Mouse (Mus musculus): ENCODE measurements around the gene Fsip1. TPM values are rescaled to one million over a fixed set of nuclear protein-coding genes. Genes with fewer than 3 reads are reported as not detected.

Gene Fsip1
- polyA plus RNA-seq, 1 experiment from 2014 or later, result 0.19 TPM

DNA sequence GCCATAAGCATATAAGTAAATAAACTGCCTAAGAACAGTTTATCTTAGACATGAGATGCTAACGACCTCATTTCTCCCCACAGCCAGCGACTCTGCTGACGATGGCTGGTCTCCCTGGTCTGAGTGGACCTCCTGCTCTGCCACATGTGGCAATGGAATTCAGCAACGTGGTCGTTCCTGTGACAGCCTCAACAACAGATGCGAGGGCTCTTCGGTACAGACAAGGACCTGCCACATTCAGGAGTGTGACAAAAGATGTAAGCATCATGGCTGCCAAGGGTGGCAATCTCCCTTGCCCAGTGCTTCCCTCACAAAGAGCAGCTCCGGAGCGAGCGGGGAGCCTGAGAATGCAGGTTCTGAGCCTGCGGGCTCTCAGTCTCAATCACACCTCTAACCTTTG, 139.4 kb downstream of the Fsip1 start:
- Histone ChIP-seq H3K4me2 (replicated peaks) (no peak overlapping the region), H3K9ac (no peak overlapping the region), H3K4me3 (replicated peaks) (no peak overlapping the region), H3K27ac (no peak overlapping the region), H3K27me3 (replicated peaks) (no peaks in the 10 kb centered on the region), H3K4me1 (replicated peaks) (peaks cover 6% of the 10 kb centered on the region), H3K9me3 (no peaks in the 10 kb centered on the region), H3K36me3 (peaks cover 22% of the 10 kb centered on the region)
- ATAC-seq, result no peak
- 65% methylated on average over 11 of the region's 11 CpGs for WGBS

DNA sequence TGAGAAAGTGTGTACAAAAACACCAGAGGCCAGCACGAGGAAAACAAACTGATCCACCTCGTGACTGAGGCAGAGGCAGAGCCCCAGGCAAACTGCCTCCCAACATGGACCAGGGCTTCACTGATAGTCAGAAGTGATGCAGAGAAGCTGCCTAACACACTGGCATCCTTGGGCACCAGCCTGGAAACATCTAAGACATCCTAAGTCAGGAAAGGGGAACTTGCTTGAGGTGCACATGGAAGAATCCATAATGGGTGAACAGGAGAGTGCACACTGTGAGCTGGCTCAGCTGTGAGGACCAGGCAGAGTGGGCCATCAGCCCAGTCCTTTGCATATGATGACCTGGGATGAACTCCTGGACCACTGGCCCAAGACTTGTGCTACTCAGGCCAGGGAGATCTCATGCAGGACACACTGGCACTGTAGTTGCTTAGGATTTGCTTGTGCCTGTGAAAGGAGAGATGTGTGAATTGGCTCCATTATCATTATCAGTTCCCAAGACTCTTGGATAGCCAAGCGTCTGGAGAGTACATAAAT, 139.9 kb downstream of the Fsip1 start:
- peaks cover 6% of the 10 kb centered on the region for H3K4me1 ChIP-seq (replicated peaks)
- no peak overlapping the region for H3K4me3 ChIP-seq (replicated peaks)
- WGBS, result 63% methylated on average over 3 of the region's 3 CpGs
- no peak overlapping the region for H3K4me2 ChIP-seq (replicated peaks)
- H3K9ac ChIP-seq, result no peak overlapping the region
- H3K9me3 ChIP-seq, result no peaks in the 10 kb centered on the region
- H3K36me3 ChIP-seq, result peaks cover 22% of the 10 kb centered on the region
- ATAC-seq, result no peak
- no peak overlapping the region for H3K27ac ChIP-seq
- no peaks in the 10 kb centered on the region for H3K27me3 ChIP-seq (replicated peaks)

DNA sequence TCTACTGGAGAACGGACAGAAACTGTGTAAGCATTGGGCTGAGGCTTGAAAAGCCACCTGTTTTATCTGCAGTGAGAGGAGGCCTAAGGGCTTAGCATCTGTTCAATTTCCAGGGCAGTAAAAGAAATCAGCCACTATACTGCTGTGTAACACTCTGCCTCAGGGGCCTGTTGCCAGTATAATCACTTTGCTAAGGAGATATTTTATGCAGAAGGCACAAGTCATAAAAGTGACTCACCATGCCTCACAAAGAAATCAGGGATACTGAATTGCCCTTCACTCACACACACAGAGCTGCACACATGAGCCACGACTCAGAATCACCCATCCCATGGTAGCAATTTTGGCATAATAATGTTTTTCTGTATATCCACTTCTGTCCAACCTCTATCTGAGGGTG, 140.6 kb downstream of the Fsip1 start:
- peak; percentile 46 for ATAC-seq
- H3K36me3 ChIP-seq, result peaks cover 22% of the 10 kb centered on the region
- H3K27ac ChIP-seq, result no peak overlapping the region
- no peak overlapping the region for H3K4me2 ChIP-seq (replicated peaks)
- H3K27me3 ChIP-seq (replicated peaks), result no peaks in the 10 kb centered on the region
- no peak overlapping the region for H3K4me3 ChIP-seq (replicated peaks)
- peaks cover 6% of the 10 kb centered on the region for H3K4me1 ChIP-seq (replicated peaks)
- 43% methylated on average over 2 of the region's 2 CpGs for WGBS
- no peaks in the 10 kb centered on the region for H3K9me3 ChIP-seq
- no peak overlapping the region for H3K9ac ChIP-seq

DNA sequence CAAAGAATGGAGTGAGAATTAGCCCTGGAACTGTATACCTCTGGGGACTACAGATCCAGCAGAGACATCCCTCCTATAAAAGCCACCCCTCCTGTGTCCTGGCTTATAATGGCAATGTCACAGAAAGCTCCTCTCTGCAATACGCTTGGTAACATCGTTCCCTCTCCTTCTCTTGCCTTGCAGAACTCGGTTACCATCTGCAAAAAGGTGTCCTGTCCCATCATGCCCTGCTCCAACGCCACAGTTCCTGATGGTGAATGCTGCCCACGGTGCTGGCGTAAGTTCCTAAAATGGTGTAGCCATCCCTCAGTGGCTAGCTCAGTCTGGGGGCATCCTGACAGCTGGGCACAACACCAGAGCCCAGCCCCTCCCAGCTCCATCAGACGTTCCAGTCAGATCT, 141.1 kb downstream of the Fsip1 start:
- no peak for ATAC-seq
- WGBS, result 85% methylated on average over 7 of the region's 7 CpGs
- H3K36me3 ChIP-seq, result peaks cover 20% of the 10 kb centered on the region
- H3K4me3 ChIP-seq (replicated peaks), result no peak overlapping the region
- H3K4me1 ChIP-seq (replicated peaks), result peaks cover 6% of the 10 kb centered on the region
- H3K9me3 ChIP-seq, result no peaks in the 10 kb centered on the region
- no peak overlapping the region; the same call in 1 of the 2 replicates for H3K9ac ChIP-seq
- H3K27ac ChIP-seq, result no peak overlapping the region
- H3K4me2 ChIP-seq (replicated peaks), result no peak overlapping the region
- H3K27me3 ChIP-seq (replicated peaks), result no peaks in the 10 kb centered on the region

DNA sequence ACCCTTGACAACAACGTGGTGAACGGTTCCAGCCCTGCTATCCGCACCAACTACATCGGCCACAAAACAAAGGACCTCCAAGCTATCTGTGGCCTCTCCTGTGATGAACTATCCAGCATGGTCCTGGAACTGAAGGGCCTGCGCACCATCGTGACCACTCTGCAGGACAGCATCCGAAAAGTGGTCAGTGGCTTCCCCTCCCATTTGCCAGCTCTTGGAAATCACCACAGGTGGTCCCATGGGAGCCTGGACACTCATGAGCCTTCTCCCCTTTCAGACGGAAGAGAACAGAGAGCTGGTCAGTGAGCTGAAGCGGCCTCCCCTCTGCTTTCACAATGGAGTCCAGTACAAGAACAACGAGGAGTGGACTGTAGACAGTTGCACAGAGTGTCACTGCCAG, 142.1 kb downstream of the Fsip1 start:
- no peaks in the 10 kb centered on the region for H3K9me3 ChIP-seq
- 84% methylated on average over 10 of the region's 10 CpGs for WGBS
- no peak overlapping the region for H3K4me3 ChIP-seq (replicated peaks)
- ATAC-seq, result no peak
- peak overlapping the region; percentile 91 for H3K4me2 ChIP-seq (replicated peaks)
- H3K9ac ChIP-seq, result no peak overlapping the region
- peaks cover 13% of the 10 kb centered on the region for H3K36me3 ChIP-seq
- H3K4me1 ChIP-seq (replicated peaks), result peaks cover 14% of the 10 kb centered on the region
- H3K27me3 ChIP-seq (replicated peaks), result no peaks in the 10 kb centered on the region
- no peak overlapping the region for H3K27ac ChIP-seq

DNA sequence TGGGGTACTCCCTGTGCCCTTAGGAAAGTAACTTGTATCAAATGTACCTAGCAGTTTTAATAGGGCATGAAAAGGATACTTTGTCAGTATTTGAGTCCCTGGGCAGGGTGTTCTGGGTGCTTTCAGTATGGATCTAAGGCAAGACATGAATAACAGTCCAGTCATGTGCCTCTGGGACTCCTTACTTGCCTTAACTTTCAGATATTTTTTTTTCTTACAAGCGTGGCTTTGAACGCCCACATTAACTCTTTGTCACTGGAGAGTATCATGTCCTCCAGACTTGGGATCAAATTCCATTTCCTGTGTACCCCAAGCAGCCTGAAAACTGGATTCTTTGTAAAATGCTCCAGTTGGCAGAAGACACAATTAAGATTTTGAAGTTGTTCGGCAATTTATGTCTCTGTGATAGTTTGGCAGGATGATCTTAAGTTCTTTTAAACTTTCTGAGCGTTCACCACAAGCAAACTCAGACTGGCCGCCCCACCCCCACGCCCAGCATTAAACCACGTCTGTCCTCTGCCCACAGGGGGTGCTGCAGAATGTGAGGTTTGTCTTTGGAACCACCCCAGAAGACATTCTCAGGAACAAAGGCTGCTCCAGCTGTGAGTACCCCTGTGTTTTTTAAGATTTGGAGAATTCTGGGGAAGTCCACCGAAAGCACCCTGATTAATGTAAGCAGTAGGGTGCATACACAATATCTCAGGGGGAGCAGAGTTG, 142.8 kb downstream of the Fsip1 start:
- H3K9ac ChIP-seq, result no peak overlapping the region

DNA sequence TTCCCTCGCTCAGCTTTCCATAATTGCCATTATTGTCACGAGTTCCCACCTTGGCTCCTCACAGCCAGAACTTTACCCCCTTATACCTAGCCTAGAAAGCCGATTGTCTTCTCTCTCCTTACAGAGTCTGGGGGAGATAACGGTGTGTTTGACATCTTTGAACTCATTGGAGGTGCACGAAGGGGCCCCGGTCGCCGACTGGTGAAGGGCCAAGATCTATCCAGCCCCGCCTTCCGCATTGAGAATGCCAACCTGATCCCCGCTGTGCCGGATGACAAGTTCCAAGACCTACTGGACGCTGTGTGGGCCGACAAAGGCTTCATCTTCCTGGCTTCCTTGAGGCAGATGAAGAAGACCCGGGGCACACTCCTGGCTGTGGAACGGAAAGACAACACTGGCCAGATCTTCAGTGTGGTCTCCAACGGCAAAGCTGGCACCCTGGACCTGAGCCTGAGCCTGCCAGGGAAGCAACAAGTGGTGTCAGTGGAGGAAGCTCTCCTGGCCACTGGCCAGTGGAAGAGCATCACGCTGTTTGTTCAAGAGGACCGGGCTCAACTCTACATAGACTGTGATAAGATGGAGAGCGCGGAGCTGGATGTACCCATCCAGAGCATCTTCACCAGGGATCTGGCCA, 143.8 kb downstream of the Fsip1 start:
- Histone ChIP-seq H3K36me3 (0 out of 2 replicates have a peak, but pooled peaks cover 2% of the 10 kb centered on the region), H3K4me3 (replicated peaks) (peak overlapping the region; percentile 55), H3K27me3 (replicated peaks) (no peaks in the 10 kb centered on the region), H3K4me1 (replicated peaks) (peaks cover 14% of the 10 kb centered on the region), H3K4me2 (replicated peaks) (peak overlapping the region; percentile 91), H3K9ac (peak overlapping the region; percentile 29), H3K27ac (no peak overlapping the region), H3K9me3 (no peaks in the 10 kb centered on the region)
- ATAC-seq, result peak; percentile 27
- WGBS, result 47% methylated on average over 21 of the region's 21 CpGs

More for the DNA sequence above, 142.8 kb downstream of the Fsip1 start:
- Histone ChIP-seq H3K27me3 (replicated peaks) (no peaks in the 10 kb centered on the region), H3K4me1 (replicated peaks) (peaks cover 14% of the 10 kb centered on the region), H3K9me3 (no peaks in the 10 kb centered on the region), H3K4me2 (replicated peaks) (peak overlapping the region; percentile 91), H3K36me3 (peaks cover 6% of the 10 kb centered on the region), H3K27ac (no peak overlapping the region), H3K4me3 (replicated peaks) (peak overlapping the region; percentile 55)
- no peak for ATAC-seq
- 42% methylated on average over 8 of the region's 8 CpGs for WGBS

DNA sequence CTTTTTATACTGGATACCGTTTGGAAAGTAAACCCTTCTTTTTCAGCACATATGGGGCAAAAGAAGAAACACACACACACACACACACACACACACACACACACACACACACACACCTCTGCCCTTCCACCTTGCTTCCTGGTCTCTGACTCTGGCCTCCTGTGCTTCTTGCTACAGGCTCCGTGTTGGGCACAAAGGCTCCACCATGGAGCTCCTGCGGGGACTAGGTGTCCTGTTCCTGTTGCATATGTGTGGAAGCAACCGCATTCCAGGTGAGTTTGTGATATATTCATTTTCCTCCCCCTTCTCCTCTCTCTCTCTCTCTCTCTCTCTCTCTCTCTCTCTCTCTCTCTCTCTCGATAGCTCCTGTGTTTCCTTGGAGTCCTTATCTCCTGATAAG, 144.3 kb downstream of the Fsip1 start:
- no peaks in the 10 kb centered on the region for H3K27me3 ChIP-seq (replicated peaks)
- 0 out of 2 replicates have a peak, but pooled peaks cover under 1% of the 10 kb centered on the region for H3K36me3 ChIP-seq
- H3K4me2 ChIP-seq (replicated peaks), result peak overlapping the region; percentile 91
- peak overlapping the region; percentile 55 for H3K4me3 ChIP-seq (replicated peaks)
- no peak overlapping the region for H3K27ac ChIP-seq
- ATAC-seq, result peak; percentile 19
- H3K4me1 ChIP-seq (replicated peaks), result peaks cover 14% of the 10 kb centered on the region
- WGBS, result 16% methylated on average over 5 of the region's 5 CpGs
- H3K9ac ChIP-seq, result peak overlapping the region; percentile 58; the same call in 1 of the 2 replicates
- no peaks in the 10 kb centered on the region for H3K9me3 ChIP-seq

DNA sequence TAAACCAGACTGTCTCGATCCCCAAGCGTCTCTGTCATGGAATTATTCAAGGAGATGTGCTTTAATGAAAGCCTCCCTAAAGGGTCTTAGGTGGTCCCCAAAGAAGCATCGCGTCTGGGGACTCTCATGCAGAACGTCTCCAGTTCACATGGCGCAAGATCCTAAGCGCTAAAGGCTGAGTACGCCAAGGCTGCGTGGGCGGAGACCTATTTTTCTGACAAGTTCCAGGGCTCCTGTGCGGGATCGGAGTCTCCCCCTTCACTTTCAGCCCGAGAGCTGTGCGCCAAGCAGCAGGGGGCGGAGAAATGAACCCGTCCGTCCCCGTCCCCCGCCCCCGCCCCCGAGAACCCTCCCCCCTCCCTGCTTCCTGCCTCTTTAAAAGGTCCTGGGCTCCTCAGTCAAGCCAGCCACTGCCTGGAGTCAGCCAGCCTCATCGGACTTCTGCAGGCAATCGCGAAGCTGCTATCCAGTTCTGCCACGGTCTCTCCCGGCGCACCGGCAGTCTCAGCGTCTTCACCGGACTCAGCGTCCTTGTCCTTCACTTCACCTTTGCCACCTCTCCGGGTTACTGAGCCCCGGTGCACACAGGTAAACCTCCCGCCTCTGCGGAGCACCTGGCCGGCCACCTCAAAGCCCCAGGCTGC, 145.2 kb downstream of the Fsip1 start, which contains the start of gene Thbs1:
TSS of gene Thbs1 (plus strand) at position 389 of the 644 bp plus-strand sequence.
- H3K36me3 ChIP-seq, result no peaks in the 10 kb centered on the region
- H3K4me2 ChIP-seq (replicated peaks), result peak within 1 kb of the TSS; percentile 91
- H3K27me3 ChIP-seq (replicated peaks), result no peaks in the 10 kb centered on the region
- no peaks in the 10 kb centered on the region for H3K9me3 ChIP-seq
- under 1% methylated on average over 31 of the region's 36 CpGs for WGBS
- H3K27ac ChIP-seq, result peak within 1 kb of the TSS; percentile 84
- H3K9ac ChIP-seq, result peak within 1 kb of the TSS; percentile 58
- peak; percentile 84 for ATAC-seq
- H3K4me3 ChIP-seq (replicated peaks), result peak within 1 kb of the TSS; percentile 55
- H3K4me1 ChIP-seq (replicated peaks), result peaks cover 14% of the 10 kb centered on the region

DNA sequence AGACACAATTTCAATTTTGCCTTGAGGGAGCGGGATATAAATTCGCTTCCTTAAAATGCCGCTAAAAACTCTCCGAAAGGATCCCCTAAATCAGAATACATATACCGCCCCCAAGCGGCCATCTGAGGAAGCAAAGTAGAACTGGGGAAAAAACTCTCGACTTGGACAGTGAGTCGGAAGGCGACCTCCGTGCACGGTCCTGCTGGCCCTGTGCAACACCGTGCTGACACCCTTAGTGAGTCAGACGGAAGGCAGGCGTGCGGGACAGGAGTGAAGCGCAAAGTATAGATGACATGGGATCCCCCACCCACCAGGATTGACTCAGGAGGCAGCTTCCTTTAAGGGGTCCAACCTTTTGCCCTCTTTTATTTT, 145.7 kb downstream of the Fsip1 start:
- ATAC-seq, result peak; percentile 65
- Histone ChIP-seq H3K4me1 (replicated peaks) (peaks cover 14% of the 10 kb centered on the region), H3K36me3 (no peaks in the 10 kb centered on the region), H3K27me3 (replicated peaks) (no peaks in the 10 kb centered on the region), H3K4me2 (replicated peaks) (peak overlapping the region; percentile 91), H3K9ac (peak overlapping the region; percentile 58), H3K9me3 (no peaks in the 10 kb centered on the region), H3K27ac (peak overlapping the region; percentile 84), H3K4me3 (replicated peaks) (peak overlapping the region; percentile 55)
- WGBS, result 0% methylated on average over 16 of the region's 16 CpGs

DNA sequence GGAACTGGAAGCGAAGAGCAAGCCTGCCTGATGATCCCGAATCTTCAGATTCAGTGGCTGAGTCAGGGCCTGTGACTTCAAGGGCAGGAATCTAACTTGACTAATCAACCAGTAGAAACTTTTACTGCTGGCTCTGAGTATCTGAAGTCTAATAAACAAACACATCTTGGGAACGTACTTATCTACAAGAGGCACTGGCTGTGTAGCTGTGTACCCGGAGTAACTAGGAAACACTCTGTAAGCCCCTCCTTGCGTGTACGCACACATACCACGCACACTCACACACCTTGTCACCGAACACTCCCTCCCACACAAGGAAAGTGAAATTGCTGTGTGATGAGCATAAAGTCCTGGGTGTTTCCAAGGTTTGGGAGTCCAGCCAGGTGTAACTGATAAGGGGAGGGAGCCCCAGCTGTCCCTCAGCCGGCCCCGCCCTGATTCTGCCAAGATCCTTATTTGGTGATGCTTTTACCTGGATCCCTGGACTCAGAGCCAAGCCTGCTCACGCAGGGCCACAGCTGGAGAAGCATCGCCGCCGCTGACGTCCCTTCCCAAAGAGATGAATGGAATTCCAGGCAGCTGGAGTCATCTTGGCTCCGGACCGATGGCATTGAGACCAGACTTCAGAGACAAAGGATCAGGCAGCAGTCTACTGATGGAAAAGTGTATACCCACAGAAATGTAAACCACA, 146.4 kb downstream of the Fsip1 start:
- Histone ChIP-seq H3K27ac (no peak overlapping the region), H3K4me2 (replicated peaks) (peak overlapping the region; percentile 91), H3K27me3 (replicated peaks) (no peaks in the 10 kb centered on the region), H3K9me3 (no peaks in the 10 kb centered on the region), H3K4me3 (replicated peaks) (peak overlapping the region; percentile 9), H3K9ac (no peak overlapping the region), H3K4me1 (replicated peaks) (peaks cover 8% of the 10 kb centered on the region), H3K36me3 (no peaks in the 10 kb centered on the region)
- peak; percentile 9; the same call in 1 of the 2 replicates for ATAC-seq
- WGBS, result 21% methylated on average over 17 of the region's 17 CpGs

DNA sequence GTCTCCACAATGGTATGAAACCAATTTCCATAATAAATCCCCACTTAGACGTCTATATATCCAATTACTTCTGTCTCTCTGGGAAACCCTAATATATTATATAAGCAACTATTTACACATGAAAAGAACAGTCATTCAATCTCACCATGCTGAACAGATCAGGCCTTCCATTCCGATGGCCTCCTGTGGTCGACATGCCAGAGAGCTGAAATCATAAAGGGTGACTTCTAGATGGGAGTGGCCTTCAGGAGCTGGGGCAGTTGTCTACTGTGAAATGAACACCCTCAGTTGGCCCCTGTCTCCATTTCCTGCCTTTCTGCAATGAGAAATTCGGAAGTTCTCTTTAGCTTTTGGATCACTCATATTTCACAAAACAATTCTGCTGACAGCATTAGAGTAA, 154.6 kb downstream of the Fsip1 start:
- no peak for ATAC-seq
- no peak overlapping the region for H3K9ac ChIP-seq
- H3K4me1 ChIP-seq (replicated peaks), result no peaks in the 10 kb centered on the region
- H3K4me2 ChIP-seq (replicated peaks), result no peak overlapping the region
- H3K36me3 ChIP-seq, result no peaks in the 10 kb centered on the region
- H3K27me3 ChIP-seq (replicated peaks), result no peaks in the 10 kb centered on the region
- WGBS, result 65% methylated on average over 4 of the region's 4 CpGs
- no peaks in the 10 kb centered on the region for H3K9me3 ChIP-seq
- no peak overlapping the region for H3K4me3 ChIP-seq (replicated peaks)
- no peak overlapping the region for H3K27ac ChIP-seq

All from intestine, embryonic 15.5 days (tissue).